Mouse (Mus musculus) neural tube, embryonic 15.5 days (tissue): ENCODE data around the gene Slc25a45. TPM values are rescaled to one million over a fixed set of nuclear protein-coding genes. Genes with fewer than 3 reads are reported as not detected.

ENCODE experiments used
- ATAC-seq: fragments of 200-750 bp; cut with Nextera tagmentation; 2 replicates; pipeline ENCODE4 v1.8.0; 2017; ENCODE audit warnings: mild to moderate bottlenecking, moderate TSS enrichment, moderate library complexity; ENCODE audit not compliant: low FRiP score
- H3K27ac ChIP-seq: fragments of 300-500 bp; sonication (generic); replicated peaks from 2 replicates; pipeline ENCODE4 v1.5.1; 2015; ENCODE audit warnings: mild to moderate bottlenecking, inconsistent platforms
- H3K27me3 ChIP-seq: fragments of 300-500 bp; sonication (generic); replicated peaks from 2 replicates; pipeline ENCODE4 v1.6.1; 2015; ENCODE audit warnings: inconsistent platforms
- H3K36me3 ChIP-seq: fragments of 300-500 bp; sonication (generic); 2 replicates; pipeline ENCODE4 v1.6.1; 2015; ENCODE audit warnings: inconsistent platforms
- H3K4me1 ChIP-seq: fragments of 300-500 bp; sonication (generic); 2 replicates; pipeline ENCODE4 v1.6.1; 2015; ENCODE audit warnings: inconsistent platforms
- H3K4me2 ChIP-seq: fragments of 300-500 bp; sonication (generic); 2 replicates; pipeline ENCODE4 v1.6.1; 2015; ENCODE audit warnings: inconsistent platforms, mild to moderate bottlenecking, moderate library complexity
- H3K4me3 ChIP-seq: fragments of 300-500 bp; sonication (generic); replicated peaks from 2 replicates; pipeline ENCODE4 v1.5.1; 2015; ENCODE audit warnings: mild to moderate bottlenecking, inconsistent platforms
- H3K9ac ChIP-seq: fragments of 300-500 bp; sonication (generic); replicated peaks from 2 replicates; pipeline ENCODE4 v1.6.1; 2015; ENCODE audit warnings: mild to moderate bottlenecking, inconsistent platforms
- H3K9me3 ChIP-seq: fragments of 300-500 bp; sonication (generic); replicated peaks from 2 replicates; pipeline ENCODE4 v1.6.1; 2016; ENCODE audit warnings: inconsistent platforms
- WGBS: fragments of 180-500 bp; shearing (Covaris S2); methylation state at CpG from one replicate; pipeline ENCODE4 v1.1.7; 2015; ENCODE audit warnings: mixed read lengths; 5-methylcytosine and 5-hydroxymethylcytosine counted together
- polyA plus RNA-seq: library from polyadenylated mRNA; unstranded; fragments of >200 nt; fragmentation: Nextera tagmentation; extraction: Ambion mirVana; gene quantifications from 2 replicates; pipeline ENCODE4 v1.2.1, GENCODE M21; 2015

Slc25a45 gene
- polyA plus RNA-seq, 1 experiment from 2014 or later, result 2.0 TPM

- H3K9ac ChIP-seq, result no peak overlapping the region
- H3K36me3 ChIP-seq, result no peaks in the 10 kb centered on the region
- 76% methylated on average over 6 of the region's 6 CpGs for WGBS
- H3K4me3 ChIP-seq, result no peak overlapping the region
- no peak overlapping the region for H3K4me2 ChIP-seq
- peaks cover 28% of the 10 kb centered on the region for H3K4me1 ChIP-seq
- peaks cover 8% of the 10 kb centered on the region; the same call in 1 of the 2 replicates for H3K27me3 ChIP-seq
- no peaks in the 10 kb centered on the region for H3K9me3 ChIP-seq
- H3K27ac ChIP-seq, result no peak overlapping the region
- ATAC-seq, result no peak
These were observed 50.5 kb downstream of the Slc25a45 start for GRCm38 (mm10) chr19:5928104-5928503.

GRCm38 (mm10) chr19:5928546-5928945 is 50.9 kb downstream of the Slc25a45 start:
- H3K27ac ChIP-seq, result no peak overlapping the region
- H3K9ac ChIP-seq, result no peak overlapping the region
- no peak overlapping the region for H3K4me2 ChIP-seq
- WGBS, result 69% methylated on average over 3 of the region's 3 CpGs
- peaks cover 8% of the 10 kb centered on the region; the same call in 1 of the 2 replicates for H3K27me3 ChIP-seq
- no peak for ATAC-seq
- no peaks in the 10 kb centered on the region for H3K36me3 ChIP-seq
- H3K4me3 ChIP-seq, result no peak overlapping the region
- H3K4me1 ChIP-seq, result peaks cover 26% of the 10 kb centered on the region
- no peaks in the 10 kb centered on the region for H3K9me3 ChIP-seq

GRCm38 (mm10) chr19:5929634-5930596 is 52.3 kb downstream of the Slc25a45 start:
- no peaks in the 10 kb centered on the region for H3K36me3 ChIP-seq
- H3K4me3 ChIP-seq, result no peak overlapping the region
- WGBS, result 57% methylated on average over 14 of the region's 14 CpGs
- peaks cover 22% of the 10 kb centered on the region for H3K4me1 ChIP-seq
- H3K27me3 ChIP-seq, result peaks cover 8% of the 10 kb centered on the region; the same call in 1 of the 2 replicates
- 0 out of 2 replicates have a peak overlapping the region, but pooled peaks have one; percentile 43 for H3K27ac ChIP-seq
- no peak for ATAC-seq
- no peak overlapping the region for H3K9ac ChIP-seq
- H3K9me3 ChIP-seq, result no peaks in the 10 kb centered on the region
- no peak overlapping the region for H3K4me2 ChIP-seq

DNA sequence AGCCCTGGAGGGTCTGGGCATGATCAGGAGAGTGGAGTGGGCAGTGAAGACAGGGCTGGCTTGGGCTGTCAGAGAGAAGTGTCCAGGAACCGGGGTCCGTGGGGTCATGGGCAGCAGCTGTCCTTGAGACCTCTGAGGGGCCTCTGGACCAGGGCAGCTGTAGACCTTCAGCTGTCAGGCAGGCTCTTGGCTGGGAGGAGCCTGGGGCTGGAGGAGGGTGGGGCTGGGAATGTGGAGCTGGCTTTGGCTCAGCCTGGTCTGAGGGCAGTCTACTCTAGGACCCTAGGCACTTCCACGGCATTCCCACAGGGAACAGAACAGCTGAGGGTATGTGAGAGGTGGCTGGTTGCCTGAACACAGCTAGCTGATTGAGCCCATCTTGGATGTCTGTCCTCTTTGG is 57.7 kb downstream of the Slc25a45 start:
- ATAC-seq, result no peak
- H3K9me3 ChIP-seq, result no peaks in the 10 kb centered on the region
- peaks cover 20% of the 10 kb centered on the region for H3K4me1 ChIP-seq
- H3K36me3 ChIP-seq, result no peaks in the 10 kb centered on the region
- H3K4me3 ChIP-seq, result no peak overlapping the region
- no peak overlapping the region for H3K27ac ChIP-seq
- WGBS, result 59% methylated on average over 3 of the region's 3 CpGs
- no peak overlapping the region for H3K9ac ChIP-seq
- H3K4me2 ChIP-seq, result no peak overlapping the region
- H3K27me3 ChIP-seq, result no peaks in the 10 kb centered on the region

Other genes starting within 250 kb of the Slc25a45 start
- gene Rela, start 240.3 kb upstream of the Slc25a45 start, polyA plus RNA-seq, result 31.6 and 39.2 TPM in 2 replicates
- gene Sipa1, start 214.1 kb upstream of the Slc25a45 start, polyA plus RNA-seq, result 19.1 and 21.7 TPM in 2 replicates
- gene Map3k11, start 189.1 kb upstream of the Slc25a45 start, polyA plus RNA-seq, result 12.7 and 18.3 TPM in 2 replicates
- gene Pcnx3, start 188.9 kb upstream of the Slc25a45 start, polyA plus RNA-seq, result 21.0 and 23.4 TPM in 2 replicates
- 0.35 and 0.45 TPM in 2 replicates for gene Kcnk7, start 173.4 kb upstream of the Slc25a45 start, polyA plus RNA-seq
- 15.9 and 18.6 TPM in 2 replicates for gene Ehbp1l1, start 151.5 kb upstream of the Slc25a45 start, polyA plus RNA-seq
- gene Fam89b, start 148.2 kb upstream of the Slc25a45 start, polyA plus RNA-seq, result 122 and 138 TPM in 2 replicates
- gene Ltbp3, start 136.9 kb upstream of the Slc25a45 start, polyA plus RNA-seq, result 15.6 and 19.1 TPM in 2 replicates
- gene Scyl1, start 106.4 kb upstream of the Slc25a45 start, polyA plus RNA-seq, result 81.6 and 83.1 TPM in 2 replicates
- gene Frmd8, start 2.5 kb upstream of the Slc25a45 start, polyA plus RNA-seq, result 13.8 and 23.4 TPM in 2 replicates
- gene Tigd3, start 16.3 kb downstream of the Slc25a45 start, polyA plus RNA-seq, result 8.9 and 10.0 TPM in 2 replicates
- 95.7 and 115 TPM in 2 replicates for gene Dpf2, start 35.2 kb downstream of the Slc25a45 start, polyA plus RNA-seq
- 19.3 and 20.9 TPM in 2 replicates for gene Cdc42ep2, start 47.0 kb downstream of the Slc25a45 start, polyA plus RNA-seq
- 19.9 and 34.3 TPM in 2 replicates for gene Pola2, start 86.4 kb downstream of the Slc25a45 start, polyA plus RNA-seq
- not detected in 2 replicates for gene Slc22a20, start 108.3 kb downstream of the Slc25a45 start, polyA plus RNA-seq
- 6.4 and 12.3 TPM in 2 replicates for gene Capn1, start 138.1 kb downstream of the Slc25a45 start, polyA plus RNA-seq
- gene Syvn1, start 168.8 kb downstream of the Slc25a45 start, polyA plus RNA-seq, result 31.4 and 34.3 TPM in 2 replicates
- 60.1 and 66.9 TPM in 2 replicates for gene Mrpl49, start 180.0 kb downstream of the Slc25a45 start, polyA plus RNA-seq
- gene Fau, start 180.0 kb downstream of the Slc25a45 start, polyA plus RNA-seq, result 522 and 591 TPM in 2 replicates
- 30.4 and 31.2 TPM in 2 replicates for gene Znhit2, start 183.4 kb downstream of the Slc25a45 start, polyA plus RNA-seq
- 51.2 and 61.6 TPM in 2 replicates for gene Tm7sf2, start 190.6 kb downstream of the Slc25a45 start, polyA plus RNA-seq
- gene Vps51, start 199.4 kb downstream of the Slc25a45 start, polyA plus RNA-seq, result 80.8 and 83.8 TPM in 2 replicates
- not detected in 2 replicates for gene Tmem262, start 202.2 kb downstream of the Slc25a45 start, polyA plus RNA-seq
- gene Gm28374, start 204.4 kb downstream of the Slc25a45 start, polyA plus RNA-seq, result 0.96 and 1.5 TPM in 2 replicates
- gene Zfpl1, start 207.1 kb downstream of the Slc25a45 start, polyA plus RNA-seq, result 78.3 and 78.4 TPM in 2 replicates
- gene Cdca5, start 207.2 kb downstream of the Slc25a45 start, polyA plus RNA-seq, result 4.9 and 15.5 TPM in 2 replicates
- gene AC131692.1, start 216.6 kb downstream of the Slc25a45 start, polyA plus RNA-seq, result not detected in 2 replicates
- 0.42 and 4.1 TPM in 2 replicates for gene Naaladl1, start 228.0 kb downstream of the Slc25a45 start, polyA plus RNA-seq
- gene Sac3d1, start 240.8 kb downstream of the Slc25a45 start, polyA plus RNA-seq, result 52.7 and 53.4 TPM in 2 replicates